Mouse (Mus musculus) heart, embryonic 13.5 days (tissue): Measurements from ENCODE around the gene Med26. TPM values are rescaled to one million over a fixed set of nuclear protein-coding genes. Genes with fewer than 3 reads are reported as not detected.
A peak's percentile ranks its signal among the peaks of the same experiment; 100 is the strongest.

Experiments used
- ATAC-seq: fragments of 200-750 bp; cut with Nextera tagmentation; 2 replicates; pipeline ENCODE4 v1.8.0; 2017; ENCODE audit warnings: moderate TSS enrichment; ENCODE audit not compliant: insufficient number of reproducible peaks, low FRiP score, low TSS enrichment; ENCODE audit errors: extremely low read depth
- H3K27ac ChIP-seq: fragments of 300-500 bp; sonication (generic); replicated peaks from 2 replicates; pipeline ENCODE4 v1.5.1; 2015; ENCODE audit warnings: moderate library complexity, mild to moderate bottlenecking, inconsistent platforms
- H3K27me3 ChIP-seq: fragments of 300-500 bp; sonication (generic); replicated peaks from 2 replicates; pipeline ENCODE4 v1.6.1; 2015; ENCODE audit warnings: mild to moderate bottlenecking, inconsistent platforms
- H3K36me3 ChIP-seq: fragments of 300-500 bp; sonication (generic); 2 replicates; pipeline ENCODE4 v1.6.1; 2015; ENCODE audit warnings: mild to moderate bottlenecking, inconsistent platforms
- H3K4me1 ChIP-seq: fragments of 300-500 bp; sonication (generic); 2 replicates; pipeline ENCODE4 v1.6.1; 2015; ENCODE audit warnings: inconsistent platforms
- H3K4me2 ChIP-seq: fragments of 300-500 bp; sonication (generic); 2 replicates; pipeline ENCODE4 v1.6.1; 2015; ENCODE audit warnings: inconsistent platforms, mild to moderate bottlenecking, moderate library complexity
- H3K4me3 ChIP-seq: fragments of 300-500 bp; sonication (generic); 2 replicates; pipeline ENCODE4 v1.5.1; 2015; ENCODE audit warnings: moderate library complexity, mild to moderate bottlenecking, inconsistent platforms
- H3K9ac ChIP-seq: fragments of 300-500 bp; sonication (generic); 2 replicates; pipeline ENCODE4 v1.6.1; 2015; ENCODE audit warnings: inconsistent platforms, mild to moderate bottlenecking, moderate library complexity
- H3K9me3 ChIP-seq: fragments of 300-500 bp; sonication (generic); 2 replicates; pipeline ENCODE4 v1.6.1; 2016; ENCODE audit warnings: inconsistent platforms
- WGBS: fragments of 180-500 bp; shearing (Covaris S2); methylation state at CpG from one replicate; pipeline ENCODE4 v1.1.7; 2015; ENCODE audit warnings: mixed read lengths; 5-methylcytosine and 5-hydroxymethylcytosine counted together
- polyA plus RNA-seq: library from polyadenylated mRNA; unstranded; fragments of >200 nt; fragmentation: Nextera tagmentation; extraction: Ambion mirVana; gene quantifications from 2 replicates; pipeline ENCODE4 v1.2.1, GENCODE M21; 2015

The Med26 gene
- polyA plus RNA-seq, 1 experiment from 2014 or later = 9.1 TPM

DNA sequence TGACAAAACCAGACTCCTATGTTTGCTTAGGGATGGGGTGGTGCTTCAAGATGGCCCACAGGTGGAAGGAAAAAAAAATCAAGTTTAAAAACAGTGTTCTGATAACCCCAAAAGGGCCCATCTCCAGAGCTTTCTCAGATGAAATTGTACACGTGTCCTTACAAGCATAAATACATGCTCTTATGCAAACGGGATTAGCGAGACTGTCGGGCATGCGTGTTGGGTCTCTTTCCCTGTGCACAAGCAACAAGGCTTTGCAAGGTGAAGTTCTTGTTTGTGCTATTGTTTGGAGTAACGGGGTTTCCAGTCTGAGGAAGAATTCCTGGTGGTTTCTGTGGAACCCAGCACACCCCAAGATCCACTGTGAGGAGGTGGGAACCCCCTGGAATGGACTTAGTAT lies 25.4 kb upstream of the Med26 start:
- H3K27ac ChIP-seq = no peak overlapping the region
- peak overlapping the region; percentile 61 for H3K9ac ChIP-seq
- H3K4me2 ChIP-seq = peak overlapping the region; percentile 85
- no peak for ATAC-seq
- H3K36me3 ChIP-seq = peaks cover 12% of the 10 kb centered on the region
- 82% methylated on average over 6 of the region's 6 CpGs for WGBS
- H3K27me3 ChIP-seq = no peaks in the 10 kb centered on the region
- H3K9me3 ChIP-seq = no peaks in the 10 kb centered on the region
- H3K4me1 ChIP-seq = peaks cover 41% of the 10 kb centered on the region
- peak overlapping the region; percentile 65 for H3K4me3 ChIP-seq

DNA sequence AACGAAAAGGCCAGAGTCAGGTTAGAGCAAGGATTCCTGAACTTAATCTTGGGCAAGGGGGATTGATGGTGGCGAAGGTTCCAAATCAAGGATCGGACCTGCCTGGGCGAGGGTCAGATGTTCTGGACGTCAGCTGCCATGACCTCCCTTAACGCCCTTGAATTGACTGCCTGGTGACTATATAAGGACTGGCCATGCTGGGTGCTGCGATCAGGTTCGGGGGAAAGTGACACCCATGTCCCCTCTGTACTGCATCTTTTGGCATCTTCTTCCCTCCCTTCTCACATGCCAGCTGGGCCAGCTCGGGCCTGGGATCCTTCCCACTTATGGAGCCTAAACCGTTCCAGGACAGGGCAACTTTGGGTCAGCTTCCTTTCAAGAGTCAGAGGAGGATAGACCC lies 24.4 kb upstream of the Med26 start:
- ATAC-seq = no peak
- peak overlapping the region; percentile 85 for H3K4me2 ChIP-seq

DNA sequence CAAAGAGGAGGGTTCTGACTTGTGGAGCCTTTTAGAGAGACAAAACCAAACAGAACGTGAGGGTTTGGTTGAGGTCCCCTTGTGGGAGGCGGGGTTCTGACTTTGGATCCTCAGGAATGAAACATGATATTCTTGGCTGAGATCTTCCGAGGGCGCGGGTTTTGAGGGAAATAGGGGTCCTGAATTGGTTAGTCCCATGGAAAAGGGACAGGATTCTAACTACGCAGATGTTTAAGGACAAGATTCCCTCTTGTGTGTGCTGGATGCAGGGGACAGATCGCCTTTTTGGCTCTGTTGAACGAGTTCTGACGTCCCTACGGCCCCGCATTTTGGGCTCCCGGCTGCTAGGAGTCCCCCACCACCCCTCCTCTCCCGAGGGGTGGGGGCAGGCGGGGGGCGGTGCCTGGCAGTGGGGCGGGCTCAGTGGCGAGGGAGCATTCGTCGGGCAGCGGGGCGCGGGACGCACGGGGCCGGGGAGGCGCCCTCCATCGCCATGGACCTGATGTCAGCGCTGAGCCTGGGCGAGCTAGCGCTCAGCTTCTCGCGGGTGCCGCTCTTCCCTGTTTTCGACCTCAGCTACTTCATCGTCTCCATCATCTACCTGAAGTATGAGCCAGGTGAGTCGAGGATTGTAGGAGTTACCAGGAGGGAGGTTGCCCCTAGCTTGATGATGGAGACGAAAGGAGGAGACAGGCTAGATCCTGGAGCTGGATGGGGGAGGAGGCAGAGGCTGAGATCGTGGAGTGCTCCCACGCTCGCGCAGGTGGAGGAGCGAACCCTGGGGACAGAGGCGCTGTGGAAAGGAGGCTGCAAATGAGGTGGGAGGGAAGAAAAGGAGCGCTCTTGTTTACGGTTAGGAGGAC lies 23.8 kb upstream of the Med26 start, which contains the start of gene Tmem38a:
Gene Tmem38a (plus strand): TSS at position 445 of the 863 bp plus-strand sequence.
- H3K9me3 ChIP-seq = no peaks in the 10 kb centered on the region
- peak within 1 kb of the TSS; percentile 92 for H3K9ac ChIP-seq
- ATAC-seq = peak; percentile 22; the same call in 1 of the 2 replicates
- no peaks in the 10 kb centered on the region for H3K27me3 ChIP-seq
- 1% methylated on average over 45 of the region's 45 CpGs for WGBS
- peak within 1 kb of the TSS; percentile 85 for H3K4me2 ChIP-seq
- peak within 1 kb of the TSS; percentile 65 for H3K4me3 ChIP-seq
- H3K36me3 ChIP-seq = peaks cover 29% of the 10 kb centered on the region
- H3K27ac ChIP-seq = peak within 1 kb of the TSS; percentile 97
- H3K4me1 ChIP-seq = peaks cover 25% of the 10 kb centered on the region

More for the DNA sequence above, 24.4 kb upstream of the Med26 start:
- H3K27me3 ChIP-seq = no peaks in the 10 kb centered on the region
- peaks cover 32% of the 10 kb centered on the region for H3K4me1 ChIP-seq
- H3K27ac ChIP-seq = peak overlapping the region; percentile 97
- WGBS = 5% methylated on average over 10 of the region's 10 CpGs
- peak overlapping the region; percentile 65 for H3K4me3 ChIP-seq
- H3K36me3 ChIP-seq = peaks cover 22% of the 10 kb centered on the region
- no peaks in the 10 kb centered on the region for H3K9me3 ChIP-seq
- peak overlapping the region; percentile 92 for H3K9ac ChIP-seq

DNA sequence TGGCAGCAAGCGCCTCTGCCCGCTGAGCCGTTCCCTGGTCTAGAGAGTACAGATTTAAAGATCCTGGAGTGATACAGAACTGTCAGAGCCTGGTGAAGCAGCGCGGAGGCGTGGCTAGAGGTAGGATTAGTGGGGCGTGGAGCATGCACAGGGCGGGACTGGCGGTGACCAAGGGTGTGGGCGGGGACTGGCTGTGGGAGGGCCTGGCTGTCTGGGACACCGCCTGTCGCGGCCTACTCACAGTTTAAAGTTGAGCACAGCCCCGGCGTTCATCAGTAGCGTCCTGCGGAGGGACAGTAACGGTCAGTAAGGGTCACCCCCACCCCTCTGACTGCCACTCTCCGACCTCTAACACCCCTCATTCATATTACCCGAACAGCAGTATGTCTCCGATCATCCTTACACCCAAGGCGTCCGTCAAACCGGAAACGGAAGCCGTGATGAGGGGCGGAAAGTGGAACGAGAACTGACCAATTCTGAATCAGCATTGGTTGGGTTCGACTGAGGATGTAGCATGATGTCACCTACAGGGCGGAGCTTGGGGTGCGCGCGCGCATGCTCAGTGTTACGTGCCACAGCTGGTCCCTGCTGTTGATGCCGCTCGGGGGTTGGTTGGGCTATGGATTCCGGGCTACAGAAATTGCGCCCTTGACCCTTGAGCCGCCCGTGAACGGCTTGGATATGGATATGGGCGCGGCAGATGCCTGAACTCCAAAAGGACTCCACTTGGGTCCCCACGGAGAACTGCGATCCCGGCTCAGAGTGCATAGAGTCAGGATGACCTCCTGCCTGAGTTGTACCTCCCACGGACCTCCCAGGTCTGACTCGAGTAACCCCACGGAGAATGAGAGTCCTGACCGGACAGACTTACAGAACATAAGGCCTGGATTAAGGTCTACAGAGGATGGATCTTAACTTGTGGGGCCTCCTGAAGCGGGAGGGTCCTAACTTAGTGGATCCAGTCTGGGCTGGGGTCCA lies 22.9 kb upstream of the Med26 start, which contains the start of gene Smim7:
Gene Smim7 (minus strand): TSS at position 456 of the 978 bp plus-strand sequence.
- peak; percentile 95 for ATAC-seq
- H3K4me1 ChIP-seq = peaks cover 25% of the 10 kb centered on the region
- H3K36me3 ChIP-seq = peaks cover 38% of the 10 kb centered on the region
- under 1% methylated on average over 52 of the region's 52 CpGs for WGBS
- no peaks in the 10 kb centered on the region for H3K27me3 ChIP-seq
- peak within 1 kb of the TSS; percentile 65 for H3K4me3 ChIP-seq
- peak within 1 kb of the TSS; percentile 85 for H3K4me2 ChIP-seq
- H3K9me3 ChIP-seq = no peaks in the 10 kb centered on the region
- peak within 1 kb of the TSS; percentile 97 for H3K27ac ChIP-seq
- peak within 1 kb of the TSS; percentile 92 for H3K9ac ChIP-seq

DNA sequence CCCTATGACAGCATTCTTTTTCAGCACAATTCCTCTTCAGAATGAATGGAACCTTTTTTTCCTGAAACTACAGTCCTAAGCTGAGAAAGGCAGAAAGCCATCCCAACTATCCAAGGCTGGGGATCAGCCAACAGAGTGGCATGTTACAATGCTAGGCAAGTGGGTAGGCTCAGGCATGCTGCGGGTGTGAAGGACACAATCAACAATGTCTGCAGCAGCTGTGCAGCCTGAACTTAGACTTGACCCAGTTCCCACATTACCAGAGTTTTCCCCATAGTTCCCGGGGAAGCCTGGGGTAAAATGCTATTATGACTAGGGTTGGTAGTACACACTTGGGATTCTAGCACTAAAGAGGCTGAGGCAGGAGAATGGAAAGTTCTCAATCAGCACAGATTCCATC lies 17.9 kb upstream of the Med26 start:
- H3K27ac ChIP-seq = no peak overlapping the region
- peaks cover 74% of the 10 kb centered on the region for H3K36me3 ChIP-seq
- WGBS = 81% methylated on average over 2 of the region's 2 CpGs

DNA sequence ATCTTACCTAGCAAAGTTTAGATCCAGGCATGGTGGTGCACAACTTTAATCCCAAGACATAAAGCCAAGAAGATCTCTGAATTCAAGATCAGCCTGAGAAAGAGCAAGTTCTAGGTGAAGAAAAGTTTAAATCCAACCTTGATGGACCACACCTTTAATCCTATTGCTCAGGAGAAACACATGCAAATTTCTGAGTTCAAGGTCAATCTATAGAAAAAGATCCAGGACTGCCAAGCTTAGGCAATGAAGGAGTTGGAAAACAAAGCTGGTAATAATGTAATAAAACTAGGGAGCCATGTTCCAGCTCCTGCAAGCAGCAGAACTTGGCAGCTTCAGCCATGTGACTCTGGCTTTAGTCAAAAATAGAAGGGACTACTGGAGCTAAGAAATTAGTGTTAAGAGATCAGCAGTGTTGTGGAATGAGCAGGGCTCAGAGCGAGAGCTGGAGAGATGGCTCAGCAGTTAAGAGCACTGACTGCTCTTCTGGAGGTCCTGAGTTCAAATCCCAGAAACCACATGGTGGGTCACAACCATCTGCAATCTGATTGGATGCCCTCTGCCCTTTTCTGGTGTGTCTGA lies 13.1 kb upstream of the Med26 start:
- H3K4me3 ChIP-seq = no peak overlapping the region
- H3K27me3 ChIP-seq = no peaks in the 10 kb centered on the region
- no peak overlapping the region for H3K9ac ChIP-seq
- no peaks in the 10 kb centered on the region for H3K9me3 ChIP-seq
- H3K36me3 ChIP-seq = peaks cover 74% of the 10 kb centered on the region
- no peak for ATAC-seq
- peaks cover 20% of the 10 kb centered on the region for H3K4me1 ChIP-seq
- peak overlapping the region; percentile 61 for H3K27ac ChIP-seq
- H3K4me2 ChIP-seq = no peak overlapping the region
- WGBS = 31% methylated on average over 1 of the region's 1 CpGs

More for the DNA sequence above, 17.9 kb upstream of the Med26 start:
- Histone ChIP-seq H3K27me3 (no peaks in the 10 kb centered on the region), H3K9me3 (no peaks in the 10 kb centered on the region), H3K4me1 (peaks cover 30% of the 10 kb centered on the region), H3K4me2 (no peak overlapping the region), H3K4me3 (no peak overlapping the region), H3K9ac (no peak overlapping the region)
- no peak for ATAC-seq

DNA sequence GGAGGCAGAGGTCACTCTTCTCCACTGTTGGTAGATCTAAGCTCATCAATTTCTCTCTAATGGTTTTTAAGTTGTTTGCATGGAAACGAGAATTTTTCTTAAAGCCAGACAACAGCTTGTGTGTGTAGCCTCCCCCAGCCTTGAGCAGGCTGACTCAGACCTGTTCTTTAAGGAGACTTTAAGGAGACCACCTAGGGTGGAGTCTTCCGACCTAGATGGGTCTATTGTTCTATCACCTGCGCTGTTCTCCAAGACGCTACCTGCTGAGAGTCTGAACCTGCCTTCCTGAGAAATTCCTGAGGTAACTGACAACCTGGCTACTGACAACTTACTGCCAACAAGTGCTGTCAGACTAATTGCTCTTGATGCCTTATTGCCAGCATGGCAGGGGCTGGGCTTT lies 7.7 kb upstream of the Med26 start:
- no peak for ATAC-seq
- no peak overlapping the region for H3K4me2 ChIP-seq
- 0 out of 2 replicates have a peak, but pooled peaks cover 4% of the 10 kb centered on the region for H3K4me1 ChIP-seq
- H3K9me3 ChIP-seq = no peaks in the 10 kb centered on the region
- H3K4me3 ChIP-seq = no peak overlapping the region
- 58% methylated on average over 4 of the region's 4 CpGs for WGBS
- no peak overlapping the region for H3K9ac ChIP-seq
- H3K27me3 ChIP-seq = no peaks in the 10 kb centered on the region
- H3K36me3 ChIP-seq = peaks cover 60% of the 10 kb centered on the region
- H3K27ac ChIP-seq = no peak overlapping the region

DNA sequence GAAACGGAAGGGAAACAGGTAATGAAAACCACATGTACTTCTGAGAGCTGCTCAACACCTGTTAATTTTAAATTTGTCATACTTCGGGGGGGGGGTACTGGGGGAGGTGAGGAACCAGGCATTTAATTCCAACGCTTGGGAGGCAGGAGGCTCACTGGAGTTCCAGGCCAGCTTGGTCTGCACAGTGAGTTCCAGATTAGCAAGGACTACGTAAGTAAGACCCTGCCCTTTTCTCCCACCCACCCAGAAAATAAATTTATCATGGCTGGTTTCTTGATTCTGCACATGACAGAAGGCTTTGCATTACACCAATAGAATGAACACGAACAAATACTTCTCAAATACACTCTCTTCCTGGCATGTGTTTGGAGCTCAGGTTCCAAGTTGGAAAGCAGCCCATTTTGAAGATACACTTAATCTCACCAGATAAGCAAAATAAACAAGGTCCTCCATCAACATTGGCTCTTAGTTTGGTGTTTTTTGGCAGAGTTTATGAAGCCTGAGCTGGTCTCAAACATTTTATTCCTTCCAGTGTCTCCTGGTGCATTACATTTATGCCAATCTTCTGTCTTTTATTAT lies 1.3 kb upstream of the Med26 start:
- H3K27me3 ChIP-seq = no peaks in the 10 kb centered on the region
- WGBS = 4% methylated on average over 5 of the region's 5 CpGs
- peaks cover 31% of the 10 kb centered on the region for H3K4me1 ChIP-seq
- H3K27ac ChIP-seq = peak overlapping the region; percentile 98
- H3K9me3 ChIP-seq = no peaks in the 10 kb centered on the region
- peak overlapping the region; percentile 98 for H3K4me3 ChIP-seq
- H3K36me3 ChIP-seq = peaks cover 31% of the 10 kb centered on the region
- no peak for ATAC-seq
- peak overlapping the region; percentile 92 for H3K4me2 ChIP-seq
- peak overlapping the region; percentile 89 for H3K9ac ChIP-seq

DNA sequence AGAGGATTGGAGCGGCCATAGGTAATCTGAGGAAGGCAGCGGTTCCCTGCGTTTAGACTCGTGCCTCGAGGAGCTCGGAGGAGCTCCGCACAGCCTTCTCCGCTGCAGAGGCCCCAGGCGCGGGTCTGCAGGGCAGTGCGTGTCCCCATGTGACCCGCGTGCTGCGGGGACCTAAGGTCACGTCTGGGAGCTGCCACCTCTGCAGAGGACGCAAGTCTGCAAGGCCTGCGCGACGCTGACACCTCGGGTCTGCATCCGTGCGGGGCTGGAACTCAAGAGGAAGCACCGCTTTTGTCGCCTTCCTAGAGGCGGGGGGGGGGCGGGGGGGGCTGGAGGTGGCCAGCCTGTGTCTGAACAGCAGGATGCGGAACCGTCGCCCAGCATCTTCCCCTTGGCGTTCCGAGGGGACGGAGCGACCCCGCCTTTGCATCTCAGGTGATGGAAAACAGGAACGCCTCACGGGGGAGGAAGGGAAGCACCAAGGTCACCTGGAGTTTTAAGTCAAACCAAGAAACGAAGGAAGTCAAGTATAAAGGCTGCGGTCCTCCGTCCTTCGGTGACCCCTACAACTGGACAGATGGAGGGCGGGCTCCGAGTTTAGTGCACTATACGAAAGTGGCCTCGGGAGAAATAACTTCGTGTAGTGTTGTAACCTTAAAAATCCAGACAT lies 709 bp upstream of the Med26 start:
- Histone ChIP-seq H3K9me3 (no peaks in the 10 kb centered on the region), H3K27me3 (no peaks in the 10 kb centered on the region), H3K27ac (peak overlapping the region; percentile 98), H3K4me2 (peak overlapping the region; percentile 92), H3K4me1 (peaks cover 31% of the 10 kb centered on the region), H3K9ac (peak overlapping the region; percentile 89), H3K4me3 (peak overlapping the region; percentile 98), H3K36me3 (peaks cover 32% of the 10 kb centered on the region)
- peak; percentile 33 for ATAC-seq
- under 1% methylated on average over 44 of the region's 45 CpGs for WGBS

DNA sequence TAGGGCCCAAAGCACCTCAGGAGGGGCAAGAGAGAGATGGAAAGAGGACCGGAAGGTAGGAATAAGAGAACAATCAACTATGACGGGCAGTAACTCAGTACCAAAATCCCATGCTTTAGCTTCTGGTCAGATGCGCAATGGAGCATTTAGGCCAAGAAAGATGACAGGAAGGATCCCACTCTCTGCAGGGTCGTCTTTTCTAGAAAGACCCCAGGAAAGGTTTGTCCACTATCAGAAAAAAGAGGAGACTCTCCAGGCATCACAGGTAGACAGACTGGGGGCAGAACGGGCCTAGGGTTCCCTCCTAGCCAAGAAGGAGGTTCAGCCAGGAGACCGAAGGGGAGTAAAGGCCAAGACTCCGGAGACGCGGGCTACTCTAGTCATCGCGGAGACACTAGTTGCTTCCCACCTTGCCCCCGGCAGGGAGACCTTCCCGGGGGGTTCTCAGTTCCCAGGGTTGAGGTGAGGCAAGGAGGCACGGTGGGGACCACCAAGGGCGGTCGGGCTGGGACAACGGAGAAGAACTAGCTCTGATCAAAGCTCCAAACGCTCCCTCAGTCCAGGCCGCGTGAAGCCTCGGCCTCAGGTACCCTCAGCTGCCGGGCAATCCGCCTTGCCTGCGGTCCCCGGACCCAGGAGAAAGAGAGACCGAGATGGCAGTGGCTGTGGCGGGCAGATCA lies 808 bp downstream of the Med26 start:
- no peaks in the 10 kb centered on the region for H3K9me3 ChIP-seq
- H3K27me3 ChIP-seq = no peaks in the 10 kb centered on the region
- 2% methylated on average over 27 of the region's 27 CpGs for WGBS
- ATAC-seq = no peak
- peak overlapping the region; percentile 98 for H3K4me3 ChIP-seq
- peaks cover 37% of the 10 kb centered on the region for H3K4me1 ChIP-seq
- peaks cover 20% of the 10 kb centered on the region for H3K36me3 ChIP-seq
- H3K4me2 ChIP-seq = peak overlapping the region; percentile 92
- peak overlapping the region; percentile 99 for H3K9ac ChIP-seq
- H3K27ac ChIP-seq = peak overlapping the region; percentile 83
